Mouse (Mus musculus) G1E (cell line): ENCODE measurements around the gene Odf2.

ENCODE experiments used
- CTCF ChIP-seq: IDR thresholded peaks from 2 replicates; pipeline ENCODE4 v1.5.1; 2012; ENCODE audit warnings: low read depth, low read length, inconsistent platforms, mixed read lengths
- TAL1 ChIP-seq: conservative IDR thresholded peaks from 2 replicates; pipeline ENCODE4 v1.6.1; 2012; ENCODE audit warnings: low read depth, low read length, inconsistent platforms, mixed read lengths

- TF ChIP-seq CTCF (no peak), TAL1 (no peak)
Measured at GRCm38 (mm10) chr2:29845636-29846035, 43.4 kb upstream of the Odf2 start.
